Mouse (Mus musculus): ENCODE measurements around the gene Fpr-rs3. TPM values are rescaled to one million over a fixed set of nuclear protein-coding genes. Genes with fewer than 3 reads are reported as not detected.

Fpr-rs3 gene
- not detected in 2 replicates for polyA plus RNA-seq (2015; fragmentation: Nextera tagmentation; extraction: Ambion mirVana)

DNA sequence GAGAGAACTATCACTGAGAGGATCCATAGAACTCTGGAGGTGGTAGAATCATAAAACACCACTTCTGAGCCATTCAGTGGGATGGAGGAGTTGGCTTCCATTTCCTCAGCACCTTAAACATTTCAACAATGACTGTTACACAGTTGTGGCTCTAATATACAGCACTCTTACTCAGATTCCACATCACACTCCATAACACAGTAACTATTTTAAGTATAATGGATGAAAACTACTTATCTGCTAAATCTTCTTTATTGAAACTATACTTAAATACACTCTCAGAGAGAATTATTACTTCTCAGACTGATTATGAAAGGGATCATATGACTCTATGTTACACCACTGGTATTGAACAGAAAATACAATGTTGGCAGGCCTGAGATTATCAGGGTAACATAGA lies at the start of gene Fpr-rs3:
TSS of gene Fpr-rs3 (minus strand) at position 101 of the 400 bp plus-strand sequence.
- DNase-seq (ENCODE audit: low spot score) = no peak

DNA sequence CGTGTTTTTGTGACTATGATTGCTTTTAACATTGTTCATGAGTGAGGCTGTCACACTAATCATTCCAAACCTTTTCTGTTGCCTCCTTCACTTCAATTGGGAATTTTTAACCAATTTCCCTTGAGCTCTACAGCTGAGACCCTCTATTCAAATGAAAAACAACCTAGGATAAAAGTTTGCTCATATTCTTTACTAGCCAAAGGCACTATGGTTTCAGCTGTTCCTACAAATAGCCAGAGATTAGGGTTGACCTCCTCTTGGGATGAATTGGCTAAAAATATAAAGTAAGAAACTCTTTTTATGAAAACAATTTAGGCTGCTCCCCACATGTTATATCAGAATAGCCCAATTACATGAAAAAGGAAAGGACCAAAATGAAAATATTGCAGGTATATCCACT lies 28.4 kb downstream of the Fpr-rs3 start, which contains the start of gene Vmn2r110:
TSS of gene Vmn2r110 (minus strand) at position 101 of the 400 bp plus-strand sequence.
- DNase-seq (ENCODE audit: low spot score) = no peak

Other genes with a start within 250 kb of the Fpr-rs3 start
- gene Vmn1r224, start 210.7 kb downstream of the Fpr-rs3 start, polyA plus RNA-seq (2015; fragmentation: Nextera tagmentation; extraction: Ambion mirVana) = not detected in 2 replicates
- not detected in 2 replicates for gene Vmn2r108, start 143.5 kb downstream of the Fpr-rs3 start, polyA plus RNA-seq (2015; fragmentation: Nextera tagmentation; extraction: Ambion mirVana)
- gene Vmn1r225, start 126.7 kb downstream of the Fpr-rs3 start, polyA plus RNA-seq (2015; fragmentation: Nextera tagmentation; extraction: Ambion mirVana) = not detected in 2 replicates
- not detected in 2 replicates for gene Vmn2r109, start 60.1 kb downstream of the Fpr-rs3 start, polyA plus RNA-seq (2015; fragmentation: Nextera tagmentation; extraction: Ambion mirVana)
- 0.03 and 0.04 TPM in 2 replicates for gene Vmn2r110, start 28.5 kb downstream of the Fpr-rs3 start, polyA plus RNA-seq (2015; fragmentation: Nextera tagmentation; extraction: Ambion mirVana)
- not detected in 2 replicates for gene Vmn1r226, start 58.0 kb upstream of the Fpr-rs3 start, polyA plus RNA-seq (2015; fragmentation: Nextera tagmentation; extraction: Ambion mirVana)
- not detected in 2 replicates for gene Vmn1r227, start 105.0 kb upstream of the Fpr-rs3 start, polyA plus RNA-seq (2015; fragmentation: Nextera tagmentation; extraction: Ambion mirVana)
- gene Vmn1r228, start 161.3 kb upstream of the Fpr-rs3 start, polyA plus RNA-seq (2015; fragmentation: Nextera tagmentation; extraction: Ambion mirVana) = not detected in 2 replicates
- not detected in 2 replicates for gene Vmn1r229, start 186.7 kb upstream of the Fpr-rs3 start, polyA plus RNA-seq (2015; fragmentation: Nextera tagmentation; extraction: Ambion mirVana)
- not detected in 2 replicates for gene Vmn1r230, start 215.6 kb upstream of the Fpr-rs3 start, polyA plus RNA-seq (2015; fragmentation: Nextera tagmentation; extraction: Ambion mirVana)

All from thymus, postnatal 0 days (tissue).